Mouse (Mus musculus) natural killer cell, adult 2 months (primary cell): ENCODE measurements around the gene Nub1.

Source experiments
- DNase-seq, 2 experiments: peaks; one replicate each; pipeline ENCODE4 v3.0.0; 2022; ENCODE audit warnings: low spot score in 2 of 2

Gene Nub1

GRCm38 (mm10) chr5:24741172-24741885 is 56.0 kb downstream of the Nub1 start:
- no peak for DNase-seq

GRCm38 (mm10) chr5:24743956-24744355 is 58.6 kb downstream of the Nub1 start:
- DNase-seq = no peak

GRCm38 (mm10) chr5:24747533-24747932 is 62.2 kb downstream of the Nub1 start:
- no peak for DNase-seq

GRCm38 (mm10) chr5:24749731-24750130 is 64.4 kb downstream of the Nub1 start:
- DNase-seq = no peak

- peak; percentile 75 to 82 for DNase-seq
These were observed 65.3 kb downstream of the Nub1 start for GRCm38 (mm10) chr5:24750321-24751304.

- DNase-seq = peak; percentile 32 to 35
These were observed 66.2 kb downstream of the Nub1 start for GRCm38 (mm10) chr5:24751305-24752174.

- no peak for DNase-seq
These were observed 66.8 kb downstream of the Nub1 start for GRCm38 (mm10) chr5:24752175-24752498.

- no peak for DNase-seq
These were observed 71.6 kb downstream of the Nub1 start for GRCm38 (mm10) chr5:24756931-24757330.

- DNase-seq = no peak
These were observed 72.5 kb downstream of the Nub1 start, which contains the start of gene Crygn for GRCm38 (mm10) chr5:24757816-24758215. Gene Crygn, minus strand, starts transcription at chr5:24758008.
